Comparison of ENCODE assay signal across 9 mouse cellular contexts in the genomic region with DNA sequence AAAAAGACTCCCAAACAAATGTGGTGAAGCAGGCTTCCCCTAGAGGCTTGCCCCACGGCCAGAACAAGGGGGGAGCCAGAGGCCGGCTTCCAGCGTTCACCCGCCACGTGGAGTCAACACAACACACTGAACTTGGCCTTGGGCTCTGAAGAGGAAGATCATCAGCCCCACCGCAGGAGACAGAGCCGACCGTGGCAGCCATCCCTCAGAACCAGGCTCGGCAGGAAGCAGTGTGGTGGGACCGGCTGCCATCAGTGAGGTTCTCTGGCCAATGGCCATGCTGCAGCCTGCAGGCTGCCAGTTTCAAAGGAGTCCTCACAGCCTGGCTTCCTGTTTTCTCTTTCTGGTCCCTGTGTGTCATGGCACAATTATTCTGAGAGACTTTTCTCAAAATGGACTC.
DNase-seq lines count a peak whose midpoint lies in the region; ATAC-seq and TF ChIP-seq lines count a peak whose summit lies in the region.
"Had no signal": no experiment of that assay in that cellular context is flagged by ENCODE, and none has a peak within 500 bp of the region (broad histone marks: within the 10 kb centered on the region; RNA-seq: fewer than 3 reads in every experiment).

No protein-coding gene starts in this region.

- no peak for ATAC-seq in midbrain, postnatal 0 days (ENCODE audit: low FRiP score)
- ATAC-seq in midbrain, embryonic 13.5 days = no peak
- ATAC-seq: midbrain, embryonic 16.5 days had no signal

- H3K27ac ChIP-seq in midbrain, postnatal 0 days (ENCODE audit: low read depth, low read length) = no peak overlapping the region
- H3K27ac ChIP-seq in midbrain, embryonic 13.5 days = no peak overlapping the region

- DNase-seq in heart, adult 11 months = peak; percentile 94
- DNase-seq in heart, adult 8-10 months (ENCODE audit: low spot score) = no peak
- peak; percentile 44 for DNase-seq in midbrain, postnatal 0 days (ENCODE audit: low spot score)
- DNase-seq in cerebellum, postnatal 36 days = peak; percentile 81 to 85
- peak; percentile 13 for DNase-seq in thymus, postnatal 14 days
- DNase-seq in spleen, adult 12 weeks (ENCODE audit: low spot score) = no peak
- DNase-seq in retina, postnatal 1 day = no peak

- H3K4me3 ChIP-seq in midbrain, postnatal 0 days (ENCODE audit: low read depth, low read length) = no peak overlapping the region
- no peak overlapping the region for H3K4me3 ChIP-seq in midbrain, embryonic 13.5 days (replicated peaks)

- H3K4me2 ChIP-seq in midbrain, postnatal 0 days (ENCODE audit: low read depth, low read length, poor library complexity, severe bottlenecking) = no peak overlapping the region
- H3K4me2 ChIP-seq in midbrain, embryonic 13.5 days (replicated peaks) = no peak overlapping the region

- H3K9me3 ChIP-seq in midbrain, postnatal 0 days (ENCODE audit: low read length) = no peaks in the 10 kb centered on the region
- no peaks in the 10 kb centered on the region for H3K9me3 ChIP-seq in midbrain, embryonic 13.5 days

- no peaks in the 10 kb centered on the region for H3K27me3 ChIP-seq in midbrain, postnatal 0 days (ENCODE audit: insufficient read depth, low read length)
- H3K27me3 ChIP-seq in midbrain, embryonic 13.5 days = peaks cover 4% of the 10 kb centered on the region; the same call in 1 of the 2 replicates

- H3K9ac ChIP-seq in midbrain, postnatal 0 days (replicated peaks; ENCODE audit: low read length, poor library complexity, severe bottlenecking) = no peak overlapping the region
- H3K9ac ChIP-seq in midbrain, embryonic 13.5 days (replicated peaks) = no peak overlapping the region; the same call in 1 of the 2 replicates

- H3K4me1 ChIP-seq in midbrain, postnatal 0 days (ENCODE audit: insufficient read depth, low read length) = peaks cover 6% of the 10 kb centered on the region; the same call in 1 of the 2 replicates
- H3K4me1 ChIP-seq in midbrain, embryonic 13.5 days (replicated peaks) = peaks cover 17% of the 10 kb centered on the region

- H3K36me3 ChIP-seq in midbrain, postnatal 0 days (ENCODE audit: insufficient read depth, low read length) = no peaks in the 10 kb centered on the region
- no peaks in the 10 kb centered on the region for H3K36me3 ChIP-seq in midbrain, embryonic 13.5 days

- 42% methylated on average over 10 of the region's 10 CpGs for WGBS in midbrain, postnatal 0 days
- 77% methylated on average over 10 of the region's 10 CpGs for WGBS in midbrain, embryonic 13.5 days

- TF ChIP-seq CTCF in midbrain, postnatal 0 days (IDR thresholded peaks at IDR 0.05) = no peak

Comparison
In these comparisons a context has a peak if more than half of its experiments do, and no peak if none do; other contexts are left out.
1. DNase-seq: peak in heart, adult 11 months (single experiment), midbrain, postnatal 0 days (single experiment), cerebellum, postnatal 36 days (2 of 2) and thymus, postnatal 14 days (single experiment); none in heart, adult 8-10 months (single experiment), spleen, adult 12 weeks (single experiment) and retina, postnatal 1 day (single experiment).